Mouse (Mus musculus): ENCODE results near the gene Vgll2. TPM values are rescaled to one million over a fixed set of nuclear protein-coding genes. Genes with fewer than 3 reads are reported as not detected.

Gene Vgll2
- polyA plus RNA-seq, 1 experiment, result not detected

- no peaks in the 10 kb centered on the region for H3K4me1 ChIP-seq (ENCODE audit: control insufficient read depth, insufficient read depth, low read length)
- no peak overlapping the region for H3K4me3 ChIP-seq (replicated peaks; ENCODE audit: control insufficient read depth, low read depth, low read length)
- WGBS, result 4% methylated on average over 17 of the region's 17 CpGs
- no peak for TF ChIP-seq CTCF (IDR thresholded peaks at IDR 0.05; ENCODE audit: control insufficient read depth, insufficient read depth, low read length)
- no peak for TF ChIP-seq POLR2A (IDR thresholded peaks at IDR 0.05; ENCODE audit: borderline replicate concordance, control insufficient read depth, low read depth, low read length)
- H3K27ac ChIP-seq (ENCODE audit: control insufficient read depth, insufficient read depth, low read depth, low read length, poor library complexity), result no peak overlapping the region
These were observed 1.1 kb downstream of the Vgll2 start for GRCm38 (mm10) chr10:52023213-52024052.

- TF ChIP-seq CTCF (IDR thresholded peaks at IDR 0.05; ENCODE audit: control insufficient read depth, insufficient read depth, low read length) (no peak), POLR2A (IDR thresholded peaks at IDR 0.05; ENCODE audit: borderline replicate concordance, control insufficient read depth, low read depth, low read length) (no peak)
- WGBS, result 19% methylated on average over 2 of the region's 2 CpGs
- Histone ChIP-seq H3K27ac (ENCODE audit: control insufficient read depth, insufficient read depth, low read depth, low read length, poor library complexity) (no peak overlapping the region), H3K4me1 (ENCODE audit: control insufficient read depth, insufficient read depth, low read length) (no peaks in the 10 kb centered on the region), H3K4me3 (replicated peaks; ENCODE audit: control insufficient read depth, low read depth, low read length) (no peak overlapping the region)
These were observed 1.7 kb downstream of the Vgll2 start for GRCm38 (mm10) chr10:52024053-52024410.

GRCm38 (mm10) chr10:52025291-52025690, 3.0 kb downstream of the Vgll2 start:
- TF ChIP-seq POLR2A (IDR thresholded peaks at IDR 0.05; ENCODE audit: borderline replicate concordance, control insufficient read depth, low read depth, low read length), result no peak
- no peak for TF ChIP-seq CTCF (IDR thresholded peaks at IDR 0.05; ENCODE audit: control insufficient read depth, insufficient read depth, low read length)

DNA sequence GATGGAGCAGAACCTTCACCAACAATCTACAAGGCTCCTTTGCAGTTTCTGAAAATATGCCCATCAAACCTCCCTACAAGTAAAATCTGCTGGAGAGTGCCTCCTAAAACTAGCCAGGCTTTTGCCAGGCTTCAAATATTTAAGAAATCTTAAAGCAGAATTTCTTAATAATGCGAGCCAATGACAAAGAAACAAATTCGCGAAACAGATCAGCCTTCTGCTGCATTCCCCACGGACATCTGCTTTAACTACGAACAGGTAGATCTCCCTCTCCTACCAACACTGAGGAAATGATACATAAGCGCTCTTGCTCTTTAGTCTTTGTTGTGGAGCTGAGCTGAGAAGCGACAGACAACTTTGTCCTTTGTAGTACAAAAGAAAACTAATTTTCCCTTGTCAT, 3.5 kb downstream of the Vgll2 start:
- Histone ChIP-seq H3K4me3 (replicated peaks; ENCODE audit: control insufficient read depth, low read depth, low read length) (no peak overlapping the region), H3K27ac (ENCODE audit: control insufficient read depth, insufficient read depth, low read depth, low read length, poor library complexity) (no peak overlapping the region), H3K4me1 (ENCODE audit: control insufficient read depth, insufficient read depth, low read length) (no peaks in the 10 kb centered on the region)
- WGBS, result 14% methylated on average over 7 of the region's 7 CpGs
- no peak for TF ChIP-seq CTCF (IDR thresholded peaks at IDR 0.05; ENCODE audit: control insufficient read depth, insufficient read depth, low read length)
- no peak for TF ChIP-seq POLR2A (IDR thresholded peaks at IDR 0.05; ENCODE audit: borderline replicate concordance, control insufficient read depth, low read depth, low read length)

More at GRCm38 (mm10) chr10:52025291-52025690, 3.0 kb downstream of the Vgll2 start:
- no peaks in the 10 kb centered on the region for H3K4me1 ChIP-seq (ENCODE audit: control insufficient read depth, insufficient read depth, low read length)
- no peak overlapping the region for H3K27ac ChIP-seq (ENCODE audit: control insufficient read depth, insufficient read depth, low read depth, low read length, poor library complexity)
- H3K4me3 ChIP-seq (replicated peaks; ENCODE audit: control insufficient read depth, low read depth, low read length), result no peak overlapping the region
- WGBS, result 0% methylated on average over 1 of the region's 1 CpGs

GRCm38 (mm10) chr10:52027161-52028035, 5.1 kb downstream of the Vgll2 start:
- no peak overlapping the region for H3K27ac ChIP-seq (ENCODE audit: control insufficient read depth, insufficient read depth, low read depth, low read length, poor library complexity)
- no peaks in the 10 kb centered on the region for H3K4me1 ChIP-seq (ENCODE audit: control insufficient read depth, insufficient read depth, low read length)
- no peak for TF ChIP-seq POLR2A (IDR thresholded peaks at IDR 0.05; ENCODE audit: borderline replicate concordance, control insufficient read depth, low read depth, low read length)
- no peak for TF ChIP-seq CTCF (IDR thresholded peaks at IDR 0.05; ENCODE audit: control insufficient read depth, insufficient read depth, low read length)
- WGBS, result 6% methylated on average over 68 of the region's 68 CpGs
- no peak overlapping the region for H3K4me3 ChIP-seq (replicated peaks; ENCODE audit: control insufficient read depth, low read depth, low read length)

- no peaks in the 10 kb centered on the region for H3K4me1 ChIP-seq (ENCODE audit: control insufficient read depth, insufficient read depth, low read length)
- WGBS, result 3% methylated on average over 11 of the region's 11 CpGs
- H3K4me3 ChIP-seq (replicated peaks; ENCODE audit: control insufficient read depth, low read depth, low read length), result no peak overlapping the region
- no peak overlapping the region for H3K27ac ChIP-seq (ENCODE audit: control insufficient read depth, insufficient read depth, low read depth, low read length, poor library complexity)
- TF ChIP-seq CTCF (IDR thresholded peaks at IDR 0.05; ENCODE audit: control insufficient read depth, insufficient read depth, low read length) (no peak), POLR2A (IDR thresholded peaks at IDR 0.05; ENCODE audit: borderline replicate concordance, control insufficient read depth, low read depth, low read length) (no peak)
These were observed 6.5 kb downstream of the Vgll2 start for GRCm38 (mm10) chr10:52028561-52029370.

- no peak overlapping the region for H3K4me3 ChIP-seq (replicated peaks; ENCODE audit: control insufficient read depth, low read depth, low read length)
- no peak overlapping the region for H3K27ac ChIP-seq (ENCODE audit: control insufficient read depth, insufficient read depth, low read depth, low read length, poor library complexity)
- 6% methylated on average over 10 of the region's 10 CpGs for WGBS
- no peaks in the 10 kb centered on the region for H3K4me1 ChIP-seq (ENCODE audit: control insufficient read depth, insufficient read depth, low read length)
- no peak for TF ChIP-seq POLR2A (IDR thresholded peaks at IDR 0.05; ENCODE audit: borderline replicate concordance, control insufficient read depth, low read depth, low read length)
- TF ChIP-seq CTCF (IDR thresholded peaks at IDR 0.05; ENCODE audit: control insufficient read depth, insufficient read depth, low read length), result no peak
These were observed 7.2 kb downstream of the Vgll2 start for GRCm38 (mm10) chr10:52029421-52030080.

Data from bone marrow, adult 2 months (tissue).